Mouse (Mus musculus) lung, postnatal 14 days (tissue): Measurements from ENCODE around the gene Ppp1ca.
A peak's percentile ranks its signal among the peaks of the same experiment; 100 is the strongest.

ENCODE experiments used
- DNase-seq: peaks from one replicate; pipeline ENCODE4 v3.0.0; 2021

Ppp1ca gene

DNA sequence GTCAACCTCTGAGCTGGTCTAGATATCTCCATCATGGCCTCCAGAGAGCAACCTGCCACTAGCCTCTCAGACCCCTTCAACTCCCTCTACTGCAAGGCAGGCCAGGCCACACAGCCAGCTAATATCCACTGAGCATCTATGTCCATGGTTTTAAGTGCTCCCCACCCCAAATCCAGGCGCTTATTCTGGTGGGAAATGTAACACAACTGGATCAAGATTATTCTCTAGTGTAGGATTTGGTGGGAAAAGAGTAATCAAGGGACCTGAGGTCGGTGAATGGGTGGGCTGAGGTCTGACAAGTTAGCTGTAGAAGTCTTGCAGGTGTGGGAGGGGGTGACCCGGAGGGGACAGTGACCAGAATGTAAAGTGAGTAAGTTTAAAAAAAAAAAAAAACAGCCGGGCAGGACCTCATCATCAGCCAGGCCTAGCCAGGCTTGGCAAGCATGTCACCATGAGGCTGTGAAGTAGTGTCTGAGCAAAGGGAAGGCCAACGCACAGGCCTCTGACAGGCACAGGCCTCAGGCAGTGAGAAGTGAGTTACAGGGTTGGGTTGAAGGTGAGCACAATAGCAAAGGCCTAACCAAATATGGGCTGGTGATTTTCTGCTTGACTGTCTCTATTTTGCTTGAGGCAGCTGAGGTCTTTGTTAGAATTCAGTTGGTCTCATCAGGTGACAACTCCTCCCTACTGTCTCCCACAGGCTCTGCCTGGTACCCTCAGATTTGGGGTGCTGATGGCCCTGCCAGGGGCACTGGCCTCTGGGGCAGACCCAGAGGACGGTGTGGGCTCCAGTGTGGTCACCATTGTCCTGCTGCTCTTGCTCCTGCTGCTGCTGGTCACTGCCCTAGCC is 36.4 kb upstream of the Ppp1ca start:
- DNase-seq: no peak

DNA sequence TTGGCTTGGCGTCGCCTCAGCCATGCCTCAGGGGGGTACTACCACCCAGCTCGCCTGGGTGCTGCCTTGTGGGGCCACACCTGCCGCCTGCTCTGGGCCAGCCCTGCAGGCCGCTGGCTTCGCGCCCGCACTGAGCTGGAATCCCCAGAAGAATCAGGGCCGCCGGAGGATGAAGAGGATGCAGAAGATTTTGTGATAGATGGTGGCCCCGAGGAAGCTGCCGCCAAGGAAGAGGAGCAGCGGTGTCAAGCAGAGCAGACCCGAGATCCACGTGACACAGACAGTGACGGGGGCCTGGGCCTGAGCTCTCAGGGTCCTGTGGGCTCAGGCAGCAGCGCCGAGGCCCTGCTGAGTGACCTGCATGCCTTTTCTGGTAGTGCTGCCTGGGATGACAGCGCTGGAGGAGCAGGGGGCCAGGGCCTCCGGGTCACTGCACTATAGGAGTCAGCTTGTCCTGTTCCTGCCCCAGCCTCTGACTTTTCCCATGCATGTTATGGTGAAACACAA is 35.7 kb upstream of the Ppp1ca start:
- no peak for DNase-seq

DNA sequence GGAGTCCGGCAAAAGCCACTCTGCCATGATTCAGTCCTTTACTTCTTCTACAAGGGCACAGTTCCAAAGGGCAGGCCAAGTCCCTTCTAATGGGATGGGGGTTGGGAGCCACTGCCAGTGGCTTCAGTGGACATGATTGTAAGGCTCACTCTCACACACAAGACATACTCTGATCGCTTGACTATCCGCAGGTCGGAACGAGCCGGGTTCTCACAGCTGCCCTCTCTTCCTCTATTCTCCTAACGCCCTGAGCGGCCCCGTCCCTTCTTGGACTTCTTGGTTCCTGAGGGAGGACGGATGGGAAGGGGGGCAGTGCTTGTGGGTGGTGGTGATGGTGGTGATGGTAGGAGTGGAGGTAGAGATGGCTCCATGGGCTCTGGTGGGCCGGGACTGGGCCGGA is 35.1 kb upstream of the Ppp1ca start:
- DNase-seq: no peak

DNA sequence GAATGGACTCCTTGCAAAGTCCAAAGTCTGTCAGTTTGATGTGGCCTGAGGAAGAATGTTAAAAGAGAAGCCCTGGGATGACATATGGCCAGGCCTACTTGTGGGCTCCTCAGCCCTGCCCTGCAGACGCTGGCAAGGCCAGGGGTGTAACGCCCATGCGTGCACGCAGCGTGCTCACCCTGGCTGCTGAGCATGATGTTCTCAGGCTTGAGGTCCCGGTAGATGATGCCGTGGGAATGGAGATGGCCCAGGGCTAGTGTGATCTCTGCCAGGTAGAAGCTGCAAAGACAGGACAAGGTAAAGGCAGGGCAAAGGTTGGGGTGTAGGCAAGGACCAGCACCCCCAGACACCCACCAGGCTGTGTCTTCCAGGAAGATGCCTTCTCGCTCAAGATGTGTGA is 32.8 kb upstream of the Ppp1ca start:
- no peak for DNase-seq

DNA sequence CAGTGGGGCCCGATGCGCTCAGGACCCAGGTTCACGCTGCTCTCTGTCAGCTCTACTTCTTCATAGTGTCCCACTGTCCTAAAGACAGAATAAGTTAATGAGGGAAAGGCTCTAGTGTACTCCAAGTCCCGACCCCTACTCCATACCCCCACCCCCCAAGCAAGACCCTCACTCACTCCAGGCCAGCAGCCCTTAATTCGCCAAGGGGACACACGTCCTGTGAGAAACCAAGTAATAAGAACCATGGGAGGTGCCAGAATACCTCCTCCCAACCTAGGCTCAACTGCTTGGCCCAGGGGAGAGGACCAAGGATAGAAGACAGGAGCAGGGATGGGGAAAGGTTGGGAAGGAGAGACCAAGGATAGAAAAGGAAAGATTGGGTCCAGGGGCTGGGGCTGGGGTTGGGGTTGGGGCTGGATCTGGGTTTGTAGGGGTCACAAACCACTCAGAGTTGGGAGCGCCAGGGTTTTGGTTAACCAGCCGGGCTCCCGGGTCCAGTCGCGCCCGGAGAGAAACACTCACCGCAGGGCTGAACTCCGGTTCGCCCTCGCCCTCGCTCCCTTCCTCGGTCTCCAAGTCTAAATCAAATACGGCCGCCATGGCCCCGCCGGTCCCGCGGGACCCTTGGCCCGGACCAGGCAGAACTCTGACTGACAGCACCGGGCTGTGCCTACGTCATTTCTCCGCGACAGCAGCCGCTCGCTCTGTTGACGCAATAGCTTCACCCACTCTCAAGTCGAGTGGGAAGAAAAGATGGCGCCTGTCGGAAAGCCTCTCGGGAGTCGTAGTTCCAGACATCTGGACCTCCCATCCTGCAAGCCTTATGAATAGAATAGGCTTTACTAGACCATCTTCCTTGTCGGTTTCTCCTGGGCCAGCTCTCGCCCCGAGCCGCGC is 29.0 kb upstream of the Ppp1ca start, which contains the start of gene Rps6kb2:
TSS of gene Rps6kb2 (minus strand) at position 709 of the 897 bp plus-strand sequence.
- DNase-seq: peak; percentile 97

DNA sequence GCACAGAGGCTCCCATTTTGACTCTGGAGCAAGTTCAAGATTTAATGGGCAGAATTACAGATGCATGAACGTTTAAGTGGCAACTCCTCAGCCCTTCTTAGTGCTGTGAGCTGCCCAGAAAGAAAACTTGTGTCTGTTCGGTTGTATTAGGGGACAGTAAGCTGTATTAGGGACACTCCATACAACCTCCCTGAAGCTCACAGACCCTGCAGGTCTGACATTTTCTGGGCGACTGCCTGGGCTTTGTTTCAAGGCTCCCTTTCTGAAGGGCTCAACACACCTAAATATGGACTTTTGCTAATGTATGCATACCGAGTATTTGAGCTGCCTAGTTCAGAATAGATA is 28.4 kb upstream of the Ppp1ca start:
- DNase-seq: no peak

DNA sequence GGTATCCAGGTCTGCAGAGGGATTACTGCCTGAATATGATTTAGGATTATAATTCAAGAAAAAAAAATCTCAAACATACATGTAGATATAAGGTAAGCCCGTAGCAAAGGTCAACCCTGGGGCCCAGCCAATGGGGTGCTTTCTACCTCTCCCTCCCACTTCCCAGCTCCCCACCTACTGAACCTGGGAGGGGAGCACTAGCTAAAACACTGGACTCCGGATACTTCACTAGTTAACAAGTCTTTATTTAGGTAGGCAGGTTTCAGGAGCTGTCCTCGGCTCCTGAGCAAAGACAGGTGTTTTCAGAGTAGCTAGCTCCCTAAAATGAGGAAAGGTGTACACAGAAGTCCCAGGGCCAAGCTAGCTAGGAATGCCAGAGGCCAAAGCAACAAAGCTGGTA is 27.8 kb upstream of the Ppp1ca start:
- DNase-seq: no peak

DNA sequence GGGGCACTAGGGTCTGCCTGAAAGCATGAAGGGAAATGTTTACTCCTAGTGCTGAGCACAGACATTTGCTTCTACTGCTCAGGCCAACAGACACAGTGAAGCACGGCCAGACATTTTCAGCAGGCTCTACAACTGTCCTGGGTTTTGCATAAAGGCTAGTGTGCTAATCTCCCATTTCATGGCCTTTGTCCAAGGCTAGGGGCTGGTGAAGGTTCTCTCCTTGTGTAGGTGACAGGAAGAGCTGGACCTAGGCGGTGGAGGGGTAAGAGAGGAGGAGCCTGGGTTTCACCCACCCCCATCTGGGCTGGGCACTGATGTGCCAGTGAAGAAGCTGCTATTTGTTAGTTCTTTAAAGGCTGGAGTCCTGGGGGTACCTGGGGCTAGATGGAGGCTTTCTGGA is 27.1 kb upstream of the Ppp1ca start:
- DNase-seq: no peak

DNA sequence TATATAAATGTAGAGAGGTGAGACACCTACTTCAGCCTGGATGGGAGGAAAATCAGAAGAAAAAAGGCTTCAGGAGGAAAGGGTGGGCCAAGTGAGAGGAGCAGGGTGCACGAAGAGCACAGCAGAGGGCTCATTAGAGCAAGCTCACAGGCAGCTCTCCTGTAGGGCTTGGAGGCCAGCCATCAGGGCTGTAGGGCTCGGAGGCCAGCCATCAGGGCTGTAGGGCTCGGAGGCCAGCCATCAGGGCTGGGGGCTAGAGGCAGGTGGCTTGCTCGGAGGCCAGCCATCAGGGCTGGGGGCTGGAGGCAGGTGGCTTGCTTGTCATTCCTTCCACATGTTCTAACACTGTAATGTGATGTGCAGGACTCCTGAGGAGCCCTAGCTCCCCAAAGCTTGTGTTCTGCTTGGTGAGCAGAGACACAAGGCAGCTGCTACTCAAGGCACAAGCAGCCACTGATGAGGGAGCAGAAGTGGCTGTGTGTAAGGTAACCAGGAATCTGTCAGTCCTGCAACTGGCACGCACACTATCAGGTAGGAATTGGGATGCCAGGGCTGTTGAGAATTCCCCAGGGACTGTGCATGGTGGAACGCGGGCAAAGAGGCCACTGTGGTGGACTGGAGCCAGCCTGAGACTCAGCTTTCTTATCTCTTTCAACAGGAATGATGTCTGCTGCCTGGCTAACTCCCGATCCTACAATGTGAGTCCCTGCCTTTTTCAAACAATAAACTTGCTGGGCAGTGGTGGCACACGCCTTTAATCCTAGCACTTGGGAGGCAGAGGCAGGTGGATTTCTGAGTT is 25.0 kb upstream of the Ppp1ca start:
- DNase-seq: no peak

DNA sequence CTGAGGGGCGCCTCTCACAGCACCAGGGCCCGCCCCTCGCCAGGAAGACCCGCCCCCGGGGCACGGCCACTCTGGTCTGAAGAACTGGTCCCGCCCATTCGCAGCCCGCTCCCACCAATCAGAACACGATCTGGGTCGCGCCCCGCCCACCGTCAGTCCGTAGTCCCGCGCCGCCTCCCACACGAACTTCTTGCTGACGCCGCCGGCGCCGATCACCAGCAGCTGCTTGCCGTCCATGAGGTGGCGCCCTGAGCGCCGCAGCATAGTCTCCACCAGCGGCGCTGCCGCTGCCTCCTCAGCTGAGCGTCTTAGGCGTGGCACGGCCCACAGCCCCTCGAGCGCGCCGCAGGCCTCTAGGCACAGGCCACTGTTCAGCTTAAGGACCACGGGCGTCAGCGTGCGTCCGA is 22.5 kb upstream of the Ppp1ca start:
- DNase-seq: peak; percentile 100

DNA sequence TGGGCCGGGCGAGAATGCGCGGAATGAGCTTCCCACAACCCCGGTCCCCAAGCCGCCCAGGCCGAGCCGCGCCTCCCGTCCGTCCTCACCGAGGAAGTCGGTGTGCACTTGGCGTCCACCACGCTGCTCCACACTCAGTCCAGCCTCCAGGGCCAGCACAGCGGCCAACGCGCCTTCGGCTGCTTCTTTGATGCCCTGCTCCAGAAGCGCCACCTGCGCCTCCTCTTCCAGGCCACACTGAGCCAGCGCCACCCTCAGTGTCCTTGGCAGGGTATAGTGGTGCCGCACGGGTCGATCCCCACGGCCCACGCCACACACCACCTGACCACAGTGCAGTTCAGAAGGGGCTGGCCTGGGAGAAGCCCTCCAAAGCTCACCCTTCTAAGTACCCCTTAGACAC is 22.1 kb upstream of the Ppp1ca start:
- no peak for DNase-seq

DNA sequence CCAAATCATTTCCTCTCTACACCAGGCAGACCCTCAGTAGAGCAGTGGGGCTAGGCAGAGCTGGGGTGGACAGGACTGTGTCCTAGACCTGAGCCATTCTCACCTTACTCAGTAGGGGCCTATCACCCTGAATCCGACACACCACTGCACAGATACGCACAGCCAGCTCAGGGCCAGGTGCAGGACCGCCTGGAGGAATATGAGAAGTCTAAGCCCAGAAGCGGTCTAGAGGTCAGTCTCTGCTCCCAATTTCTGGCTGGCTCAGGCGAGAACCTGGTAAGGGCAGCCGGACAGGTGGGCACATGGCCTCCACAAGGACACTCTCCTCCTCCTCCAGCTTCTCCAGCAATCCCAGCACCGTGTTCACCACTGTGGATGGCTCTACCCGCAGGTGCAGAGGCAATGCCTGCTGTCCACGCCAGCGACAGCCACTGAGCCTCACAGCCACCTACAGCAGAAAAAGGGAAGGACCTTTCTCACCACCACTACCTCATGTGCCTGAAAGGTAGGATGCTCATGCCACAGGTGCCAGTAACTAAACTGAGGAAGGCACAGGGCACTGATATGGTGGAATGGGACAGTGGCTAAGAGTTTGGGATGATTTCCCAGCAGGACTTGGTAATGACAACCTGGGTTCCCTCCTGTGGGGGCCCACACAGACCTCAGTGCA is 21.0 kb upstream of the Ppp1ca start:
- no peak for DNase-seq

DNA sequence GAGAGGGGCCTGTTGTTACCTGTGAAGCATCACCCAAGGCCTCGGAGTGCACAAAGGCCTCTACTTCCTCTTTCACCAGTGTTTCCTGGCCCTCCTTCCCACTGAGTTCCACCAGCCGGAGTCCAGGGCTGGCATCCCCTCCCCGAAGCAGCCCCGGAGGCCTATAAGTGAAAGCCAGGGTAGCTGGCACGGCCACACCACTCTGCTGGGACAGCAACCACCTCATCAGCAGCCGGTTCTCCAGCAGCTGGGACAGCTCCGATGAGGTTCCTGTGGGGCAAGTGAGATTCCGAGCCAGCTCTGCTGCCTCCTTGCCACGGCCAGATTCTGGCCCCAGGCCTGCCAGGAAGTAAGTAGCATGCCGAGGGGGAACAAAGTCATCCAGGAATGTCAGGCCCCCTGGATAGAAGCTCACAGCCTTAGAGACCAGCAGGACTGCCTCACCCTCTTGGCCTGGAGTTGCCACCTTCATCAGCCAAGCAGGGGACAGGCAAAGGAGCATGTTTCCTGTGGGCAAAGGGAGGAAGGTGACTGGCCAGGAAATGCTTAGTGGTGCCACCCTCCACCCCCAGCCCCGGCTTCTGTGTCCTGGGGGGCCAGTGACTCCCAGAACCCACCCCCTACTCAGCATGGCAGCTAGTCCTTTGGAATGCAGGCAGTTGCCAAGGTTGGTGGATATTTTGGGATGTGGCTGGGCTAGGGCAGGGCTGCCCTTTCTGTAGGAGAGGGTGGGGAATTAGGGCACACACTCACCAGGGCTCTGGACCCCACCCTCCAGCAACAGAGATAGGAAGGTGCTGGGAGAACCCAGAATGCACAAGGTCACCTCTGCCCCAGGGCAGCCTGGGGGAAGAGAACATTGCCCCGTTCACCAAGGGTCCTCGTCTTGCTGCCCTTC is 20.2 kb upstream of the Ppp1ca start:
- DNase-seq: peak; percentile 44

DNA sequence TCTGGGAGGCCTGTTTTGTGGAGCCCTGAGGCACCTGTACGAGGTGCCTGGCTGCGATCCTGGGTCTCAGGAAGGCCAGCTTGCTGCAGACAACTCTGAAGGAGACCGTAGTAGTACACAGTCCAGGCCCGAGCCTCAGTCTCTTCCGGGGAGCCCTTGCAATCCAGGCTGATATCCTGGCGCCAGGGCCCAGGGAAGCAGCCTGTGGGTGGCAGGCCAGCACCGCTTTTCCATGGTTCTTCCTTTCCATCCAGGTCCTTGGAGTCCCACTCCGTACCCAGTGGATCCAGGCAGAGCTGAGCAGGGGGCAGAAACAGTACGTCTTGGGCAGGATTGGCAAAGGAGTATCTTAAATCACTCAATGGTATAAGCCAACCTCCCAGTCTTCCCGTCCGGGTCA is 18.9 kb upstream of the Ppp1ca start:
- DNase-seq: no peak

DNA sequence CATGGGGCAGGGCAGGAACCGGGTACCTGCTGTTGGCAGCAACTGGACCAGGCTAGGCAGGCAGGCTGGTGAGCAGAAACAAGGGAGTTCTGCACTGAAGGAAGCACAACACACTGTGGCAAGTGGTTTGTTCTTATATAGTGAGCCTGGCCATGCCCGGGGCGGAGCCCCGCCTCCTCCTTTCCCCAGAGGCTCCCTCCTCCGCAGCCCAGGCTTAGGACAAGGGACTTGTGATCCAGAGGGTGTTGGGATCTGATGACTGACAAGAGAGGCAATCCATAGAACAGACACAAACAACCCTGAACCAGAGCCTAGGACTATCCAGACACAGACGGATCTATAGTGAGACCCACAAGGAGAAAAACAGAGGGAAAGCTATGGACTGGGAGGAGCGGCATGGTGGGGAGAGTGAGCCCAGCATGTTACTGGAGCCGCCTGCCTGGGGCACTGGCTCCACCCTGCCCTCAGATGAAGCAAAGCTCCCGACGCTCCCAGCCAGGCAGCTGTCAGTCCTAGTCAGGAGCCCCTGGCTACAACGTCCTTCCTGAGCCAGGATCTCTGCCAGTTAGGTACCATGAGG is 16.4 kb upstream of the Ppp1ca start, which contains the start of gene Carns1:
TSS of gene Carns1 (minus strand) at position 112 of the 580 bp plus-strand sequence.
- DNase-seq: peak; percentile 28

DNA sequence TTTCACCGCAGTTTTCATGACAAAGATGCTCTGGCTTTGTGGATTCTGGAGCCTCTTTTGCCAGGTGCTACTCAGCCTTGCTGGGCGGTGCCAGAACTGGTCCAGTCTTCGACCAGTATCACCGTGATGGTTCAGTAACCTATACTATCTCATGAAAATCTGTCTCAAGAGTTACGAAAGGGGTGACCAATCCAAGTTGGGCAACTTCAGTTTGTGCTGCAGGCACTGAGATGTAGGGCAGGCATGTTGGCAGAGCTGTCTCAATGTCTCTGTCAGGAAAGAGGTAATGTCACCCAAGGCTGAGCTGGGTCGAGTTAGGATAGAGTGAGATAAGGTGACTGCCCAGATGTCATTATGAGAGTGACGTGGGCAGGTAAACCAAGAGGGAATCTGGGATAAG is 11.5 kb upstream of the Ppp1ca start:
- DNase-seq: no peak

DNA sequence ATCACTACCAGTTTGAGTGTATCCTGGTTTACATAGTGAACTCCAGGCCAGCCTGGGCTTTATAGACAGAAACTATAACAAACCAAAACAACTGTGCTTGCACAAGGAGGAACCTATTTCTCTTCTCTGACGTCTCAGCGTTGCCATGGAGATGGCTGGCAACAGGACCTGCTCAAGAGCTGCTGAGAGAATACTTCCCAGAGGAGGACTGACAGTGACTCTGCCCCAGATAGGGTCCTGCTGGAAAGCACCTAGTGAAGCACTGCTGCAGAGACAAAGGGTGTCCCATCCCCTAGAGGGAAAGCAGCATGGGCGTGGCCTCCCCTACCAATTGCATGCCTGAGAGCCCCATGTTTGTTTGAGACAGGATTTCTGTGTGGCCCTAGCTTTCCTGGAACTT is 10.0 kb upstream of the Ppp1ca start:
- peak; percentile 72 for DNase-seq

DNA sequence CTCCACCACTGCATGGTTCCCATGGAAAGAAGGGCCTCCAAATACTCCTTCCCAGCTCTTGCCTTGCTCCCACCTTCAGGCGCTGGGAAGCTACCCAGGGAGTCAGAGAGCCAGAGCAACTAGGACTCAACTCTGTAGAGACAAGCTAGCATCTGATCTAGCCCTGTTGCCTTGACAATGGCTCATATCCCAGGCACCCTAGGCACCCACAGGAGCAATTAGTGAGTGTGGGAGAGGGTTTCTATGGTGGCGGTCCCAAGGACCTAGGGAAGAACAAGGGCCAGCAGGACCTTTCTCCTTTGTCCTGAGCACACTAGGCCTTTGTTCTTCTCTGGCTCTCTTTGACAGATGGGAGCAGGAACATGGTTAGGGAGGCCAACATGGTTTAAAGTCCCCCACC is 8.2 kb upstream of the Ppp1ca start:
- no peak for DNase-seq

DNA sequence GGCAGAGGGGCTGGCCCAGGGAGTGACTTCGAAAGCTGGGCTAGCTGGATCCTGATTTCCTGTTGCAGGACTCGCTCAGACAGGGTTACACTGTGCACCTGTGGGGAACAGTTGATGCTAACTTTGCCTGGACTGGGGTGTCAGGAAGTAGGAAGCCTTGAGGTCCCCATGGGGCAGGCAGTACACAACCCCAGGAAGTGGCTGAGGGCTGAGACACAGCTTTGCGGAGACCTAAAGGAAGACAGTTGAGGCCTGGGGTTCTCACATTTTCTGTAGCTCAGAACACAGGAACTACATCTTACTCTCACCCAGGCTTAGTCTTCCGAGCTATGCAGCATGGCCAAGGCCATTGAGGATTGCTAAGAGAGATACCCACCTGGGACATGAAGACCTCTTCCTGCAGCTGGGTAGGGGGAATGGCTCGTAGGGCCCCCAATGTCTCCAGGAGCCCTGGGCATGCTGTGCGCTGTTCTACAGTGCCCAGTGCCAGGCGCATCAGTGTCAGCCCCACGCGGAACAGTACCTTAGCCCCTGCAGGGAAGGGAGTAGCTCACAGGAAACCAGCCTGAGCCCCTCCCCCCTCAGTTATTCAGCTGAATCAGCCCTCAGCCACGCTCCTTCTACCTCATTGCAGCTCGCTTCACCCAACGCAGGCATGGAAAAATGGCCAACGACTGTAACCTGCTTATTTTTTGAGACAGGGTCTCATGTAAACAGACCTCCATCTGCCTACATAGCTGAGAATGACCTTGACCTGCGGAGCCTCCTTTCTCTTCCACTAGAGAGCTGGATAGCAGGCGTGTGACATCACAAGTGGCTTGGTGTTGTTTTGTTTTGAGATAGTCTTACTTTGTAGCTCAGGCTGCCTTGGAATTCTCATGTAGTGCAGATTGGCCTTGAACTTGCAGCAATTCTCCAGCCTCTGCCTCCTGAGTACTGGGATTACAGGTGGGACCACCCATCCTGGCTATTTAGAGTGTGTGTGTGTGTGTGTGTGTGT is 6.6 kb upstream of the Ppp1ca start:
- no peak for DNase-seq

DNA sequence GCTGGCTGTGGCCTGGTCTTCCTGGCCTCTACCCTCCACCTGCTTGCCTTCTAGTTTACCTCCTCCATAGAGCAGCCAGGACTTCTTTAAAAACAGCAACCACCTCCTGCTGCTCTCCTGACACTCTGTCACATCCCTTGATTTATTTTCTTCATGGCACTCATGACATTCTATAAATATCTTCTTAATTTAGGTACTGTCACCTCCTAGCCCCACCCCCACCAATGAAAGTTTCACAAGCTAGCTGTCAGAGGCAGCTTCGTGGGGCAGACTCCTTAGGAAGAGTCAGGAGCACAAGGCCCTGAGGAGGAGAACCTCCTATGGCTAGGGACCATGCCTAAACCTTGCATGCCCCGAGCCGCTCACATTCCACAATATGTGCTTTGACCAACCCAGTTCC is 4.6 kb upstream of the Ppp1ca start:
- no peak for DNase-seq
